Mouse (Mus musculus) liver, adult 10 weeks (tissue): ENCODE measurements around the gene Dctpp1. TPM values are rescaled to one million over a fixed set of nuclear protein-coding genes. Genes with fewer than 3 reads are reported as not detected.

Experiments used
- polyA plus RNA-seq: library from polyadenylated mRNA; stranded (reverse); fragments of 350-450 nt; fragmentation: Illumina TruSeq; extraction: RNeasy Lipid Tissue Mini Kit (QIAGEN cat#74804); gene quantifications from one replicate; pipeline ENCODE4 v1.2.3, GENCODE M21; 2014; ENCODE audit warnings: low read depth, low replicate concordance

The Dctpp1 gene
- polyA plus RNA-seq = 2.3 TPM

DNA sequence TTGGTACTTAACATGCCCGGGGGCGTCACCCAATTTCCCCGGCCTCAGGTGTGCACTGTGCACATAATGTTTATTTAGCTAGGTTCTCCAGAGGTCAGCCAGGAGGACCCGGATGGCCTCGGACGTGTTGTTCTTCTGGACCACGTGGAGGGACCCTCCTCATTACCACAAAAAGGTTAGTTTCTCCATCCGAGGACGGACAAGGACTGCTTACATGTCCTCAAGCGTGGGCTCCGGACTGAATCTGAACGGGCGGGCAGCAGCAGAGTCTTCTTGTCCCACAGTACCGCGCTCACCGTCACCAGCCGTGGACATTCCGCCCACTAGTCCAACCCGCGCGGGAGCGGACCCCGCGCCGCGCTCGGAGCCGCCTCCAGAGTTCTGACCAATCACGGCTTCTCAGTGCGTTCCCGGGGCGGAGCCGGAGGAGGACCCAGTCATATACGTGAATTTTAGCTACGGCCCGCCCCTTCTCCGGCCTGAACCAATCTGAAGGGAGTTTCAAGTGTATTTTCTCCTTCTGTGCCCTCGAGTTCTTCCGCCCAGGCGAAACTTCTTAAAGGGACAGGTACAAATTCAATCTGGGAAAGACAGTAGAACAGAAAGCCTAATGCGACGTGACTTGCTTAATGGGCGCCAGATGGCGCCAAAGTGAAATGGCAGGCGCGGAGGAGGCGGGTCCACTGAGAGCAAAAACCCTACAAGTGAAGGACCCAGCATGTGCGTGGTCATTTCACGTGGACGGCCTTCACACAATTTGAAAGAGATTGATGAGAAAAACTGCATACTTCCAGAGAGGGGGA is at the start of gene Dctpp1:
Dctpp1 (minus strand) TSS at position 401 of the 803 bp plus-strand sequence.

DNA sequence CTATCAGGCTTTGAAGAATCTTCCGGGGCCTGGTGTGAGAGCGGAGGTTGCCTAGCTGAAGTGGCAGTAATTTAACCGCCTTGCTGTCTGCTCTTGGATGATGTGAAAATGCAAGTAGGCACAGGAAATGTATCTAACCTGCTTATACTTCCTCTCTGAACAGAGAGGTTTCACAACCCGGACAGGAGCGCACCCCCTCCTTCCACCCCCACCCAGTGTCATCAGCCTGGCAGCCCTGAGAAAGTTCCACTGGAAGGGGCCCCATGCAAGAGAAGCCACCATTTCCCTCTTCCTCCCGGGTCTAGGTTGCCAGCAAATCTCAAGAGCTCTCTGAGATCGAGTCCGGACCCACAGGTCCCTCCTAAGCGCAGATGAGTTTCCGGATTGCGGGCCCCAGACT is 35.6 kb upstream of the Dctpp1 start, which contains the start of gene Itgal:
Itgal (plus strand) TSS at position 163 of the 400 bp plus-strand sequence.

DNA sequence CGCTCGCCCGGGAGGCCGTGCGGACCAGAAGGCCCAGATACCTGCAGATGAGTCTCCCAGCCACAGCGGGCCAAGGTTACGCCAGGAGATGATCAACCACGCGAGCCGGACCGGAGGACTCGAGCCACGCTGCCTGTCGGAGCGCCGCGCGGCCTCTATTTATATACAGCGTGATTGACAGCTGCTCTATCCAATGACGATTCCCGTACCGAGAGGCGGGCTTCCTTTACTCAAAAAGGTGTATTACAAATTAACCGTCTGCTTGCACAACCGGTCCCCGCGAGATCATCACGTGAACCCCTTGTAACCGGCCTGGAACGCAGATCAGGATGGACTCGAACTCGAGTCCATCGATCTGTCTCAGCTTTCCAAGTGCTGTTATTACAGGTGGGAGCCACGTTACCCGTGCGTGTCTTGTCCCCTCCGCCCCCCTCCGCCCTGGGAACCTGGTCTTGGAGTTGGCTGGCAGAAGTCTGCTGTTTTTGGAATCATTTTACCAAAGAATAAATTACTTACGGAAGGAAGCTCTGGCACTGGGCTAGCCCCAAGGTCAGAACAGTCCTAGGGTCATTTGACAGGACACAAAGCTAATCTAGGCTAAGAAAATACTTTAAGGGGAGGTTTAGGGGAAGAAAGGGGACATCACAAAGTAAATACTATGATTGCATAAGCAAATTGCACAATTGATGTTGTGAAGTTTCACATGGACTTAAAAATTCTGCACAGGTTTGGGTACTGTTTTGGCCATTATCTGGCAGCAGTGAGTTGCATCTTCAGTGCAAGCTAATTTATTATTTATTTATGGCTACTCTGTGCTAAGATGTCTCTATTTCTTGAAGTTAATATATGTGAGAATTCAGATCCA is 13.6 kb upstream of the Dctpp1 start, which contains the start of gene Sephs2:
Sephs2 (minus strand) TSS at position 131 of the 865 bp plus-strand sequence.

DNA sequence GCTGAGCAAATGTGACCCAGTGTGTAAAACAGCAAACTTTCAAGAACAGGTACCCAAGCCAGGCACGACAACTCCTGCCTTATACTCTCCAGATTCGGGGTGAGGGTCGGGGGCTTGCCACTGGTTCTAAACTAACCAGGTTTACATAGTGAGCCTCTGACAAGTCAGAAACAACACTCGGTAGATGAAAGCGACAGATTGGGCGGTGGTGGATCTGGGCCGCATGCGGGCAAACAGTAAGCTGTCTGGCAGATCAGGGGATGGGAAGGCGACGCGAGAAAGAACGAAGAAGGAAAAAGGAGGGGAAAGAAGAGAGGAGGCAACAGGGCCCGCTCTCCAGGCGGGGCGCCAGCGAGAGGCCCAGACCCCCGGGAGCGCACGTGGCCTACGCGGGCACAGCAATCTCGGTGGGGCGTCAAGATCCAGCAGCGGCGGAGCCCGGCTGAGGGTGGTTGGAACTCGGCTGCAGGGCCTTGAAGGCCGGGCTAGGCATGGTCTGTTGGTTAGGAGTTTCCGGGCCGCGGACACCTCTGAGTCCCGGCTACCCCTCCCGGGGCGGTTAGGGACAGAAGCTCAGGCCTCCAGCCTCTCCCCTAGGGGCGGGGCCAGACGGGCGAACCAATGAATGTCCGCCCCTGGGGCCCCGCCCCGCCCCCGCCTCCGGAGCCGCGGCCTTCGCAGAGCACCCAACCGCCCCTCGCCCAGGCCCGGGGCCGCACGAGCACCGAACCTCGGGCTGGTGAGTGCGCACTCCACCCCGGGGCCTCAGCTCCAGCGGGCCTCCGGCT is 16.4 kb downstream of the Dctpp1 start, which contains the start of gene Zfp771:
Zfp771 (plus strand) TSS at position 405 of the 788 bp plus-strand sequence.

DNA sequence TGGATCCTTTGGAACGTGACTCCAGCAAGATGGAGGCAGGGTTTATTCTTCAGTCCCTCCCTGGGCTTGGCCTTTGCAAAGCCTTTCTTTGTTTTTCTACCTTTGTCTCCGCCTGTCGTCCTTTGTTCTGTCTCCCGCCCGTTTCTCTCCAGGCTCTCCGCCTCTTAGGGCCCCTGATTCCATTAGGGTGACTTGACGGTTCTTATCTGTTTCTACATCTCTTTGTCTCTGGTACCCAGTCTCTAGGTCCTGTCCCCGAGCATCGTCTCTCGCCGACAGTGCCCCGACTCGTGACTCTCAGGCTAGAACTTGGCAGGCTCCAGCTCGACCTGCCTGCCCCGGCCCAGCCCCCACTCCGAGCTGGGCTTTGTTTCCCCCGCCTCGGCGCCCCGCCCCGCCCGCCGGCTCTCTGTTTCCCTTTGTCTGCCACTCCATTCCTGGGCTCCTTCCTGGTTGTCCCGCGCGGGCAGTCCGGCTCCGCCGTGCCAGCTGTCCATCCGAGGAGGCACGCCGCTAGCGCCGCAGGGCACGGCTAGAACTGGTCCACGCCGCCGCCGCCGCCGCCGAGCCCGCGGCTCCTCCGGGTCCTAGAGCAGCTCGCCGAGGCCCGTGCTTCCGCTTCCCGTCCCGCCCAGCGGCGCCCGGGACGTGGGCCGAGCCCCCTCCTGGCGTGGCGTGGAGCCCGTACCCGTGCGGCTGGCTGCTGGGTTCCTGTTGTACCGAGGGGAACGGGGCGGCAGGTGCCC is 27.7 kb downstream of the Dctpp1 start, which contains the start of the genes Zfp553 and Sept1:
Zfp553 (plus strand) TSS at position 440 of the 746 bp plus-strand sequence.
Sept1 (minus strand) TSS at position 509 of the 746 bp plus-strand sequence.

DNA sequence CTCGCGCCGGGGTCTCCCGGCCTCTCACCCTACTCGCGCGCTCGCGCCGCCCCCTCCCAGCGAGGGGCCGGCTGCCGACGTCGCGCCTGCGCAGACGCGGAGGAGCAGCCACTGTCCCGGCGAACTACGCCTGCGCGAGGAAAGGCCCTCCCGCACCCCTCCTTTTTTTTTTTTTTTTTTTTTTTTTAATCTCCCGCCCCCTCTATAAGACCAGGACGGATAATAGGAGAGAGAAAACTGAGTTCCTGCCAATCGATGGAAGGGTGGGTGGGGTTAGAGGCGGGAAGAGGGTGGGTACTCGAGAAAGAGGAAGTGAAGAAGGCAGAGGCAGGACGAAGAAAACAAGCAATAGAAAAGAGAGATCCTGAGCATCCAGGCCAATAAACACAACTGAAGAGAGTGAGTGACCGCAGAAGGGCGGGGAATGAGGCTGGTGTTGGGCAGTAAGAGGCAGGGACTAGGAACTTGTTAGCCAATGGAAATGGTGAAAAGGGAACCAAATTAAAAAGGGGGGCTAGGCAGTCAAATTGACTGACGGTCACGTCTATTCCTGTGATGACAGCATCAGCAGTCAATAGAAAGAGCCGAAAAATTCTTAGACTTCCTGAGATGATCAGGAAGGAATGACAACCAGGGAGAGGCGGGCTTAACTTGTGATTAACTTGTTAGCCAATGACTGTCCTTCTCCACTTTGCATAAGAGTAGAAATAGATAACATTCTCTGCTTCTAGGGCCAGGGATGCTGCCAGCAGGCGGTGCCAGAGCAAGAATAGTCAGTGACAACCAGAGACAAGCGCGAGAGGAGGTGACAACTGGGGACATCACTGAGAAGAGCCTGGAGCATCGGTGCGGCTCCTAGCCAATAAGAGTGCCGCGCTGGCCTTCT is 51.7 kb downstream of the Dctpp1 start, which contains the start of gene Mylpf:
Mylpf (plus strand) TSS at position 338 of the 886 bp plus-strand sequence.

DNA sequence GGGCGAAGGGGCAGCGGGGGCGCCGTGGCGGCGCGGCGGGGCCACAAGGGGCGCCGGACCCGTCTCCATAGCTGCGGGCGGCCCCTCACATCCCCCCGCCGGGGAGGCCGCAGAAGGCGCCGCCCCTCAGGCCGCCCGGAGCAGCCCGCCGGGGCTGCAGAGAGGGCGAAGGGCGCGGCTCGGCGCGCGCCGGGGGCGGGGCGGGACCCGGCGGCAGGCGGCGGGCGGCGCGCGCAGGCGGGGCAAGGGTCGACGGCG is 52.3 kb downstream of the Dctpp1 start, which contains the start of gene Tbc1d10b:
Tbc1d10b (minus strand) TSS at position 174 of the 258 bp plus-strand sequence.

Other genes with a start within 250 kb of the Dctpp1 start
- gene Mvp, start 246.1 kb downstream of the Dctpp1 start, polyA plus RNA-seq = 0.53 TPM
- gene Pagr1b, start 244.2 kb downstream of the Dctpp1 start, polyA plus RNA-seq = 1.3 TPM
- gene Pagr1a, start 243.4 kb downstream of the Dctpp1 start, polyA plus RNA-seq = not detected
- gene Gm42742, start 239.6 kb downstream of the Dctpp1 start, polyA plus RNA-seq = 0.53 TPM
- gene Prrt2, start 239.5 kb downstream of the Dctpp1 start, polyA plus RNA-seq = not detected
- 12.5 TPM for gene Maz, start 233.7 kb downstream of the Dctpp1 start, polyA plus RNA-seq
- not detected for gene Kif22, start 218.2 kb downstream of the Dctpp1 start, polyA plus RNA-seq
- gene Zg16, start 173.4 kb downstream of the Dctpp1 start, polyA plus RNA-seq = not detected
- 0.45 TPM for gene AI467606, start 169.3 kb downstream of the Dctpp1 start, polyA plus RNA-seq
- 50.0 TPM for gene Qprt, start 138.5 kb downstream of the Dctpp1 start, polyA plus RNA-seq
- 0.13 TPM for gene Spn, start 122.9 kb downstream of the Dctpp1 start, polyA plus RNA-seq
- 7.0 TPM for gene Cd2bp2, start 64.7 kb downstream of the Dctpp1 start, polyA plus RNA-seq
- 2.4 TPM for gene Tbc1d10b, start 52.2 kb downstream of the Dctpp1 start, polyA plus RNA-seq
- not detected for gene Mylpf, start 51.8 kb downstream of the Dctpp1 start, polyA plus RNA-seq
- gene Zfp553, start 27.6 kb downstream of the Dctpp1 start, polyA plus RNA-seq = 0.50 TPM
- gene Sept1, start 27.6 kb downstream of the Dctpp1 start, polyA plus RNA-seq = not detected
- not detected for gene Zfp771, start 16.4 kb downstream of the Dctpp1 start, polyA plus RNA-seq
- gene Sephs2, start 13.3 kb upstream of the Dctpp1 start, polyA plus RNA-seq = 507 TPM
- 2.2 TPM for gene Itgal, start 35.6 kb upstream of the Dctpp1 start, polyA plus RNA-seq
- 2.7 TPM for gene Zfp768, start 84.9 kb upstream of the Dctpp1 start, polyA plus RNA-seq
- gene Zfp747, start 115.3 kb upstream of the Dctpp1 start, polyA plus RNA-seq = 1.0 TPM
- gene 9130019O22Rik, start 126.5 kb upstream of the Dctpp1 start, polyA plus RNA-seq = 0.61 TPM
- 0.42 TPM for gene E430018J23Rik, start 132.9 kb upstream of the Dctpp1 start, polyA plus RNA-seq
- gene Zfp764, start 146.1 kb upstream of the Dctpp1 start, polyA plus RNA-seq = 0.77 TPM
- gene Zfp688, start 161.4 kb upstream of the Dctpp1 start, polyA plus RNA-seq = 1.4 TPM
- 0.48 TPM for gene Zfp689, start 188.4 kb upstream of the Dctpp1 start, polyA plus RNA-seq
- gene Prr14, start 198.9 kb upstream of the Dctpp1 start, polyA plus RNA-seq = 10.5 TPM
- gene Fbrs, start 218.5 kb upstream of the Dctpp1 start, polyA plus RNA-seq = 5.4 TPM